Mouse (Mus musculus) spleen, postnatal 10 days (tissue): ENCODE measurements around the gene Ddx27.
"Not testable (repeated sequence)": the region's sequence is repeated elsewhere in the genome, so short reads cannot be mapped to it uniquely, and the experiment has no call there.

ENCODE experiments used
- DNase-seq, 2 experiments: peaks; one replicate each; pipeline ENCODE4 v3.0.0; 2021 to 2022; ENCODE audit warnings: low spot score in 2 of 2

The Ddx27 gene

DNA sequence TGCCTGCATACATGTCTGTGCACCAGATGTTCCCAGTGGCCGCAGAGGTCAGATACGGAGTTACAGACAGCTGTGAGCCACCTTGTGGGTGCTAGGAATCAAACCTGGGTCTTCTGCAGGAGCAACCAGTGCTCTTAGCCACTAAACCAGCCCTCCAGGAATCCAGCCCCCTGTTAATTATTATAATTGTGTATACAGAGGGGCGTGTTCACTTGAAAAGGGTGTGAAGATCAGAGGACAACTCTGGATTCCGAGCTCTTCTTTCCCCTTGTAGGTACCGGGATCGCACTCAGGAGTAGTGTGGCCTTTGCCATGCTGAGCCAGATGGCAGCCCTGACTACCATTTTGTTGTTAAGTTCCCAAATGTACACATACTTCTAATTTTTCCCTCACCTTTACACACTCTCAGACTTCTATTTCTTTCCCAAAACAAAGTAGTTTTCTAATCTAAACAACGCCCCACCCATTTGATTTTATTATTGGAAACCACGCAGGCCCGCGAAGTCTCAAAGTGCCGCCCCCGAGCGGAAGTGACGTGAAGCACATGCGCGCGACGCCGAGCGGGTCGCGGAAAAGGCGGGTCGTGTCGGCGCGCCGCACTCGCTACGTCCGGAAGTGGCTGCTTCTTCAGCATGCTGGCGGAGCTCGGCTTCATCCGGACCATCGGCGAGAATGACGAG lies at the start of gene Ddx27:
Ddx27 (plus strand) TSS at position 492 of the 680 bp plus-strand sequence.
- DNase-seq = peak; percentile 87 to 95

GRCm38 (mm10) chr2:166973153-166973552 lies 41.8 kb upstream of the Ddx27 start:
- no peak for DNase-seq

- DNase-seq = peak in 1 of 2 experiments; percentile 23
Observed at GRCm38 (mm10) chr2:166974177-166974872, 40.7 kb upstream of the Ddx27 start.

DNA sequence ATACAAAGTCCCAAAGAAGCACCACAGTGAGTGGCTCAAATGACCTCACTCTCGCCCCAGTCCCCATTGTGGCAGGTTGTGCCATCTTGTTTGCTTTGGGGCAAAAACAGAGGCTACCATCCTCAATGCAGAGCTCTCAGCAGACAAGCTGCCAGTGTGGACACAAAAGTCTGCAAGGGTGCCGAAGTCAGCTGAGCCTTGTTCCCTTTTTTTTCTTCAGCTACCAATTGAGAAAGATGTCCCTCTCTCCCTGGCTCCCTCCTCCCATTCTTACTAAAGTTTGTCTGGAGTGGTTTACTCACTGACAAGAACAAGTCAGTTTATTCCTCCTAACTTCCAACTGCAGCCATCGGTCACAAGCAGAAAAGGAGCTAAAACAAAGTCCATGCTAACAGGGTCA lies 38.6 kb upstream of the Ddx27 start:
- no peak for DNase-seq

GRCm38 (mm10) chr2:166977490-166977889 lies 37.5 kb upstream of the Ddx27 start:
- no peak for DNase-seq

GRCm38 (mm10) chr2:166980161-166980560 lies 34.8 kb upstream of the Ddx27 start:
- DNase-seq = no peak

GRCm38 (mm10) chr2:166983351-166983894 lies 31.6 kb upstream of the Ddx27 start:
- no peak for DNase-seq

DNA sequence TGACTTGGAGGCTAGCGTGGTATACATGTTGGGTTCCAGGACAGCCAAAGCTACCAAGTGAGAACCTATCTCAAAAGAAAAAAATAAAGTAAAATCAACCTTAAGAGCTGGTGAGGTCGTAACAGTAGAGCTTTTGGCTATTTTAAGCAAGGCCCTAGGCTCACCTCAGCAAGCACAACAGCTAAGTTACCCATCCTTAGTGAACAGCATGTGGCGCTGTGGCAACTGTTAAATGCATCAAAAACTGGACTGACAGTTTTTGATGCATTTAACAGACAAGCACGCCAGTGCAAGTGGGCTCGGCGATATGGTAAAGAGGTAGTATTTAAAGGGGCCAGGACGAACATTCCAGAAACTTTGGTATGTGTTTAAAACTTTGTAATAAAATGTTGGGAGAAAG lies 24.1 kb upstream of the Ddx27 start:
- peak in 1 of 2 experiments; percentile 34 for DNase-seq

- DNase-seq = no peak
Observed at GRCm38 (mm10) chr2:166991945-166992344, 23.0 kb upstream of the Ddx27 start.

DNA sequence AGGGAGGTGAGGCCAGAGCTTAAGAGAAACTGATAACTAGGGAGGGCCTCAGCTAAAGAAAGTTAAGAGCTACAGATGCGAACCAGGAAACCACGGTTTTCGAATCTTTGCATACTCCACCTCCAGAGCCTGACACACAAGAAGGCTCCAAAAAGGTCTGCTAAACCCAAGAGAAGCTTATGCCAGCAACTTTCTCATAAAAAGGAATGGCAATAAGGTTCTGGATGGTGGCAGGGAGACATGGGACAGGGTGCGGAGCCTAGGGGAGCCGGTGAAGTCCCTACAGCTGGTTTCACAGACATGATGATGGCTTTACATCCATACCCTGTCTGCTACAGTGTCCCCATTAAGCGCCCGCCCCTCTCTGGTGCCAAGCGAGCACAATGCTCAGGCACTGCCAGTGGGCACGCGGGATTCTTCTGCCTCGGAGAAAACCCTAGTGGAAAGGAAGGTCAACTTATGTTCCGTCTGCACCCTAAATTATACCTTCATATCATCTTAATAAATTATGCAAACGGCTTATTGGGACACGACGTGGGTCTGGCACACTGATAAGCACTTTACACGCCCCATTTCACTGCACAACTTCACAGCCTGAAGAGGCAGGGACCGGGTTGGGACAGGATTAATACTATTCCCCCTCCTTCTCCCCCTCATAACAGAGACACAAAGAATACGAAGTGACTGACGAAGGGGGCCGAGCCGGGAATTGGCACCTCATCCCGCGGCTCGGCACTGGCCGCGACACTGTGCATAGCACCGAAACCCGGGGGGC lies 19.8 kb upstream of the Ddx27 start:
- peak; percentile 59 to 69 for DNase-seq

DNA sequence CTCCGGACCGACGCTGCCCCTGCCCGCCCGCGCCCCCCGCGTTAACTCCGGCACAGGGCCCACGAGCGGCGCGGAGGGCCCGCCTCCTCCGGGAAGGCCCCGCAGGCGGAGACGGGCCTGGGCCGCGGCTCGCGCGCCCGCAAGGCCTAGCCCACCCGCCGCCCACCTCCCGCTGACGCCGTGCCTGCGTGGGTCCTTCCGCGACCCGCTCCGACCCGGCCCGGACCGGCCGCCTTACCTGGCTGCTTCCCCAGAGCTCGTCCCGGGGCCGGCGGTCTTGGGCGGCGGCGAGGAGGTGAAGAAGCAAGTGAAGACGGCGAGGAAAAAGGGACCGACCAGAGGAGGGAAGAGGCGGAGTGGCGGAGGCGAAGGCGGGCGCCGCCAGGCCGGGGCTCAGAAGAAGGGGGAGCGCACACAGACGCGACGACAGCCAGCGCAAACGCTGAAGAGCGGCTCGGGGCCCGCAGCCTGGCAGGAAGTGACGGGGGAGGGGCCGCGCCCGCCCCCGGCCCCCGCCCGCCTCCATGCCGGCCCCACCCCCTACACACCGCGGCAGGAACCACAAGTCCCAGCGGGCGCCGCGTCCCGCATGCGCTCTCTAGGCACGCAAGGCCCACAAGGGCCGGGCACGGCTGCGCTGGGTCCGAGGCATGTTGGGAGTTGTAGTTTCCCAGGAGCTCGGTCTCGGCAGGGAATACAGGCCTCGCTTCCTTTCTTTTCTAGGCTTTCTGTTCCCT lies 19.0 kb upstream of the Ddx27 start, which contains the start of gene Stau1:
Stau1 (minus strand) TSS at position 504 of the 737 bp plus-strand sequence.
- peak; percentile 84 to 96 for DNase-seq

GRCm38 (mm10) chr2:166996533-166996894 lies 18.5 kb upstream of the Ddx27 start:
- no peak for DNase-seq

DNA sequence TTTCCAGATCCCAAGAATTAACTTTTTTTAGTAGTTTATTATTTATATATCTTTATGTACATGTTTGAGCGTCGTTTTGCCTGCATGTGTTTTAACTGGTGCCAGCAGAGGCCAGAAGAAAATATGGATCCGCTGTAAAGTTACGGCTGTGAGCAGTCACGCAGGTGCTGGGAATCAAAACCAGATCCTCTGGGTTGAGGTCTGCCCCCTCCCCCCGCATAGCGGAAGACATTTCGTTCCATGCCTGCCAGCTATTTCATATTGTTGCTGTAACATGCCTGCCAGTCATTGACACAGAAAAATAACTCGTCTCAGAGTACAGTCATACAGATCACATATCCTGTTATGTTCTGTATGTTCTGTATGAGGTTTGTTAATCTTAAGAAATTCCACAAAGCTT lies 13.5 kb upstream of the Ddx27 start:
- no peak for DNase-seq

DNA sequence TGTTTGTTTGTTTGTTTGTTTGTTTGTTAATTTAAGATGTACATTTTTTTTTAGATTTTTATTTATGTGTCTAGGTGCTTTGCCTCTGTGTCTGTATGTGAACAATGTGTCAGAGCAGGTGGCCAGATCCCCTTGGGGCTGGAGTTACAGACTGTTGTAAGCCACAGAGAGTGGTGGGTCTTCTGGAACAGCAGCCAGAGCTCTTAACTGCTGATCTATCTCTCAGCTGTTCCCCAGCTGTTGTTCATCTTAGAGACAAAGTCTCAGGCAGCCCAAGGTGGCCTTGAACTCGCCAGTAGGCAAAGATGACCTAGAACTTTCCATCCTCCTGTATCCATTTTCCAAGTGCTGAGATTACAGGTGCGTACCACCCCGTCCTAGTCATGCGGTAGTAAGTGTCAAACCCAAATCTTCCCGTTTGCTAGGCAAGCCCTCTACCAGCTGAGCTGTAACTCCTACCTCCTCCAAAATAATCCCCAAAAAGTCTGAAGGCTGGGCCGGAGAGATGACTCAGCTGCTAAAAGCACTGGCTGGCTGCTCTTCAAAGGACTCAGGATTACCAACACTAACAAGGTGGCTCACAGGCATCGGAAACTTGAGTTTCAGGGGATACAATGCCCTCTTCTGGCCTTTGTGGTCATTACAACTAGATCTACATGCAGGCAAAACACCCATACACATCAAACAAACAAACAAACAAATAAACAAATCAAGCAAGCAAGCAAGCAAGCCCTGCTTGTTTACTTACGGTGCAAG lies 10.7 kb upstream of the Ddx27 start:
- peak; percentile 53 to 70 for DNase-seq

GRCm38 (mm10) chr2:167006355-167006754 lies 8.6 kb upstream of the Ddx27 start:
- DNase-seq = no peak

DNA sequence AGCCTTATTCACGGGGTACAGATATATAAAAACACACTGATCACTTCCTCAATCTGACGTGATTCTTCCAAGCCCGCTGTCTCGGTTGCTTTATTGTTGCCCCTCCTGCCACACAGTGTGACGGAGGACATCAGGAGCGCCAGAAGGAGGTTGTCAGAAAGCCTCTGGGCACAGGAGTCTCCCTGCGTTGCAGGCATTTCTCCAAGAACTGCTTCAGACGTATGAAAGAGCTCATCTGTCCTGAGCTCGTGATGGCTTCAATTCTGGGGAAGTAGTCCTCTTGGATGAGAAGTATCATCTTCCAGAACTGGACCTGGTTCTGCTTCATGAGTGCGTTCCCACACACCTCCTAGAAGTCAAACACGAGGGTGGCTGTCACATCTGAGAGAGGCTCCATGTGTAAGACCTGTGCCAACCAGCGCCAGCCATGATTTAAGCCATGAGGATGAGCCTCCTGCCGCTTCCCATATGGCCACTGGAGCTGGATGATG lies 7.9 kb upstream of the Ddx27 start:
- DNase-seq = no peak

- DNase-seq = not testable (repeated sequence)
Observed at GRCm38 (mm10) chr2:167007565-167007964, 7.4 kb upstream of the Ddx27 start.

DNA sequence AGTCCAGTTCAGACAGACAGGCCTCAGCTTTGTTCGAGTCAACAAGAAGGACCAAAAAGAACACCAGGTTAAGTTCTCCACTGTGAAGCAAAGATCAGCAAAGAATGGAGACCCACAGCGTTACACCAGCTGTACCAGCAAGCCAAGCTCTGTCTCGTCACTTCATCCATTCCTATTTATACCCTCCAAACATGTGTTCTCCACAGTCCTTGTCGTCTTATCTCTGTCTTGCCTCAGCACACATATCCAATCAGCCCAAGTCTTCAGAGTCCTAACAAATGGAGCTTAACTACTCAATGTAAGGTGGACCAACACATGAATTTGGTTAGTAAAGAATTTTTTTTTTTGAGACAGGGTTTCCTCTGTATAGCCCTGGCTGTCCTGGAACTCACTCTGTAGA lies 5.5 kb upstream of the Ddx27 start:
- no peak for DNase-seq

GRCm38 (mm10) chr2:167010546-167010945 lies 4.4 kb upstream of the Ddx27 start:
- DNase-seq = no peak

DNA sequence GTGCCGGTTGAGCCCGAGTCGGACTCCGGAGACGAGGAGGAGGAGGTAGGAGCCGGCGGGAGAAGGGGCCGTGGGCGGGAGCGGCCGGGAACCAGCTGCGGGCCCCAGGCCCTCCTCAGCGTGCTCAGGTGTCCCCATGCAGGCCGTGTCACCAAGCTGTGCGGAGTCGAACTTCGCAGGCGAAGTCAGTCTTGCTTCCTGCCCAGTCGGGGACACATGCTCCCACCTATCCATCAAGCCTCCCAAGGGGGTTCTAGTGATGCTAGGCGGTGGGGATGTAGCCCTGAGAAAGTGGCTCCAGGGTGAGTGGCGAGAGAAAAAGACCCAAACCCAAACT lies 357 bp downstream of the Ddx27 start:
- DNase-seq = no peak

- no peak for DNase-seq
Observed at GRCm38 (mm10) chr2:167019396-167019795, 4.4 kb downstream of the Ddx27 start.
